Mouse (Mus musculus) hematopoietic stem cell, adult 5-6 weeks (primary cell): ENCODE measurements at regions not wholly inside any gene's neighbourhood (a gene's known extent, or its start where the extent isn't known, plus 50 kb on each side); places are given as distances from the start of the nearest gene placed in this dataset.

ENCODE experiments used
- ATAC-seq, 2 experiments: fragments of 125-278 bp in 1 of 2; replicated peaks in 1 of 2; 2 replicates each; pipeline ENCODE4 v1.8.0; 2016 to 2017; ENCODE audit warnings: inconsistent platforms in 2 of 2, mild to moderate bottlenecking in 2 of 2, moderate number of reproducible peaks in 2 of 2, low read depth in 1 of 2, moderate TSS enrichment in 1 of 2; ENCODE audit not compliant: low FRiP score in 2 of 2, poor library complexity in 2 of 2, severe bottlenecking in 2 of 2, insufficient read depth in 1 of 2, low TSS enrichment in 1 of 2

- ATAC-seq = no peak
Measured at GRCm38 (mm10) chr2:128393921-128394320, 197.1 kb upstream of the Spdye4c start.

- no peak for ATAC-seq
Measured at GRCm38 (mm10) chr2:128395308-128396007, 195.6 kb upstream of the Spdye4c start.

GRCm38 (mm10) chr2:128396008-128396346, 195.0 kb upstream of the Spdye4c start:
- ATAC-seq = peak; percentile 80 to 87

- ATAC-seq = no peak
Measured at GRCm38 (mm10) chr2:128401359-128401758, 189.7 kb upstream of the Spdye4c start.

- no peak for ATAC-seq
Measured at GRCm38 (mm10) chr2:128403143-128403935, 187.7 kb upstream of the Spdye4c start.

GRCm38 (mm10) chr2:128404405-128404804, 186.6 kb upstream of the Spdye4c start:
- no peak for ATAC-seq

GRCm38 (mm10) chr2:128407076-128407475, 183.9 kb upstream of the Spdye4c start:
- ATAC-seq = peak in 1 of 2 experiments; percentile 48; a peak in 1 of 4 replicates

GRCm38 (mm10) chr2:128408718-128409117, 182.3 kb upstream of the Spdye4c start:
- 0 out of 4 replicates have a peak, but pooled peaks of 1 of the 2 experiments have one; percentile 34 for ATAC-seq

- peak; percentile 73 to 82 for ATAC-seq
Measured at GRCm38 (mm10) chr2:128412352-128412751, 178.7 kb upstream of the Spdye4c start.

- peak; percentile 81 to 84 for ATAC-seq
Measured at GRCm38 (mm10) chr2:128412974-128413373, 178.0 kb upstream of the Spdye4c start.

GRCm38 (mm10) chr2:128414588-128415240, 176.3 kb upstream of the Spdye4c start:
- no peak for ATAC-seq

GRCm38 (mm10) chr2:128416416-128416815, 174.6 kb upstream of the Spdye4c start:
- no peak for ATAC-seq

GRCm38 (mm10) chr2:128418960-128419359, 172.0 kb upstream of the Spdye4c start:
- ATAC-seq = no peak

GRCm38 (mm10) chr2:128420406-128420805, 170.6 kb upstream of the Spdye4c start:
- no peak for ATAC-seq

- peak in 1 of 2 experiments; percentile 27; a peak in 1 of 4 replicates for ATAC-seq
Measured at GRCm38 (mm10) chr2:128422677-128423076, 168.3 kb upstream of the Spdye4c start.

GRCm38 (mm10) chr2:128424236-128424635, 166.8 kb upstream of the Spdye4c start:
- no peak for ATAC-seq

- ATAC-seq = no peak
Measured at GRCm38 (mm10) chr2:128427181-128427880, 163.7 kb upstream of the Spdye4c start.
